Mouse (Mus musculus): ENCODE measurements around the gene Magi1.
A peak's percentile ranks its signal among the peaks of the same experiment; 100 is the strongest.

Magi1 gene

DNA sequence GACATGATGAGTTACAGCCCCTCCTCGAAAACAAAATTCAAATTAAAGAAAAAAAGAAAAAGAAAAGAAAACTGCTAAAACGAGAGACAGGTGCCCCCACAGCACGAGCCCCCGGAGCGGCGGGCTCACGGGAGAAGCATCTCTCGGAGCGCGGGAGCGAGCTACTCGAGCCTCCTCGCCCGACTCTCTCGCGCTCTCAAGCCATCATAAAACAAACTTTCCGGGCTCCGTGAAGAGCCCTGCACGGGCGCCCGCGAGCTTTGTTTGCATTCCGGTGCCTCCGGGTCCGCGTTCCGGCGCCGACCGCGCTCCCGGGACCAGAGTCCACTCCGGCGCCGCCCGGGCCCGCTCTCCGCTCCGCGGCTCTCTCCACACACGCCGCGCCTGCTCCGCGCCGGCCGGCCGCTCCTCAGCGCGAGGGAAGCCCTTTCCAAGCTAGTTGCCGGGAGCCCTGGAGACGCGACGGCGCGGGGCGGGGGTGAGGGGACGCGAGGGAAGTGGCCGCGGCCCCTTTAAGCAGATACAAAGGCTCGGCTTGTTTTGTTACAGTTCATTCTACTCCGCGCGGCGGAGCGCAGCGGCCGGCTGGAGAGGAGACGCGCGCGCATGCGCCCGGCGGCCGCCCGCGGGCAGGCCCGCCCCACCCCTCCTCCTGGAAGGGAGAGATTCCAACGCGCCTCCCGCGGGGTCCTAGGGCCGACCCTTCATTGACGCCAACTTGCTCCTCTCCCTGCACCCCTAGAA, at the start of gene Magi1:
Gene Magi1 (minus strand): TSS at position 600 of the 744 bp plus-strand sequence.
- DNase-seq: peak; percentile 90

DNA sequence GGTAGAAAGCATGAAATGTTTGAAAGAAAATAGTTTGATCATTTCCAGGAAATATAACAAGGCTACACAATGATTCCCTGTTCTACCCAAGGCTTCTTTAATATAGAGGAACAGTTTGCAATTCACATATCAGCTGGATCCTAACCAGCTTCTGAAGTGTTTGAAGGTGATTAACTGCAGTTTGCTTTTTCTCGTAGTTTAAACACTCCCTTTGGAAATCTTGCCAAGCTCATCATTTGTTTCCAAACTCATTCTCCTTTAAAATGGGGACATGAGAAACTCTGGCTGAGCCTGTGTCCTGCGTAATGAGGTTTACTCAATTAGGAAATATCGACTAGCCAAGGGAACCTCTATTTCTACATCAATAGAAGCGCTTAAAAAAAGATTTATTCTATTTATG, 43.4 kb upstream of the Magi1 start:
- no peak for DNase-seq

- DNase-seq: no peak
Measured at GRCm38 (mm10) chr6:94316886-94317285, 33.2 kb upstream of the Magi1 start.

- no peak for DNase-seq
Measured at GRCm38 (mm10) chr6:94312285-94312684, 28.6 kb upstream of the Magi1 start.

DNA sequence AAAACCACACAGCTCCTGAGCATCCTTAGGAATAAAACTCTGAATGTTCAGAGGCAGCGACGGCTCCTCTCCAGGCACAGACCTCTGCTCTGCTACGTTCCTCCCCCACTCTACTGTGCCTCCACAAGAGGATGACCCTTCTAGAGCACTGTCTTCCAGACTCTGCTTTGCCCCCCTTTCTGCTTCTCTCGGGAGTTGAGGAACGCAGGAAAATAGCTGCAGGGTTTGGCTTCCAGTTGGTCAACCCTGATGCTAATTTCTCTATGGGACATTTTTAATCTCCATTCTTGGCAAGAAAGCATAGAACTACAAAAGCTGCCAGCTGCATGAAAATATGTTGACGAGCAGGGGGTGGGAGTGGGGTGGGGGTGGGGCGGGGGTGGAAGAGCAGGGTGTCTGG, 24.8 kb upstream of the Magi1 start:
- DNase-seq: no peak

DNA sequence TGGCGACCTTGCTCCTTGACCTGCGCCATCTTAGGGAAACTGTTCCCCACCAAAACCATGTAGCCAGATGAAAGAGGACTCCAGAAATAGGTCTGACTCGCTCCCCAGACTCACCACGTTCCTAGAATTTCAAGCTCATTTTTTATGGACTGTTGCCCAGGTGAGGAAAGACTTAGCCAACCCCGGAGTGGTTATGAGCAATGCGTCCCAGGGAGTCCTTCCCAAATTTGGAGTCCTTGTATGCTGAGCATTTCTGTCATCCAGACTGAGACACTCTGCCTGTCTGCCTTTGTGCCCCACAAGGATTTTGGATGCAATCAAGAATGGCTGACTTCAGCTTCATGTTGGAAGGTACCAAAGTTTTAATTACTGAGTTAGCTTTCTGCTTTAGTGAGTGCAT, 19.8 kb upstream of the Magi1 start:
- DNase-seq: no peak

GRCm38 (mm10) chr6:94301804-94302203, 18.1 kb upstream of the Magi1 start:
- no peak for DNase-seq

DNA sequence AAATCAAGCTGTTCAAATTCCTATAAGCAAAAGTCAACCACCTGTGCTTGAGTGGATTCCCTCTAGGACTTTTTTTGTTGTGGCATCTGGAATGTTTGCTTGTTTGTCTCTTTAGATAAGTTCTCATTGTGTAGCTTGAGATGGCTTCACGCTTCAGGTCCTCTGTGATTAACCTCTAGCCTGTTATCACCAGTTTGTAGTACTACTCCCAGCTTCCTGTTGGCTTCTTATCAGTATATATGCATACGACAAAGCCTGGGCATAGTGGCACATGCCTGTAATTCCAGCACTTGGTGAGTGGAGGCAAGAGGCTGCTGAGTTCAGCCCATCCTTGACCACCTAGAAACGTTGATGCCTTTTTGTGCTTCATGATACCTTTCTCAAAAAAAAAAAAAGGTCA, 16.8 kb upstream of the Magi1 start:
- no peak for DNase-seq

GRCm38 (mm10) chr6:94287387-94287786, 3.7 kb upstream of the Magi1 start:
- no peak for DNase-seq

GRCm38 (mm10) chr6:94286555-94286954, 2.8 kb upstream of the Magi1 start:
- no peak for DNase-seq

- no peak for DNase-seq
Measured at GRCm38 (mm10) chr6:94284089-94284825, 540 bp upstream of the Magi1 start.

DNA sequence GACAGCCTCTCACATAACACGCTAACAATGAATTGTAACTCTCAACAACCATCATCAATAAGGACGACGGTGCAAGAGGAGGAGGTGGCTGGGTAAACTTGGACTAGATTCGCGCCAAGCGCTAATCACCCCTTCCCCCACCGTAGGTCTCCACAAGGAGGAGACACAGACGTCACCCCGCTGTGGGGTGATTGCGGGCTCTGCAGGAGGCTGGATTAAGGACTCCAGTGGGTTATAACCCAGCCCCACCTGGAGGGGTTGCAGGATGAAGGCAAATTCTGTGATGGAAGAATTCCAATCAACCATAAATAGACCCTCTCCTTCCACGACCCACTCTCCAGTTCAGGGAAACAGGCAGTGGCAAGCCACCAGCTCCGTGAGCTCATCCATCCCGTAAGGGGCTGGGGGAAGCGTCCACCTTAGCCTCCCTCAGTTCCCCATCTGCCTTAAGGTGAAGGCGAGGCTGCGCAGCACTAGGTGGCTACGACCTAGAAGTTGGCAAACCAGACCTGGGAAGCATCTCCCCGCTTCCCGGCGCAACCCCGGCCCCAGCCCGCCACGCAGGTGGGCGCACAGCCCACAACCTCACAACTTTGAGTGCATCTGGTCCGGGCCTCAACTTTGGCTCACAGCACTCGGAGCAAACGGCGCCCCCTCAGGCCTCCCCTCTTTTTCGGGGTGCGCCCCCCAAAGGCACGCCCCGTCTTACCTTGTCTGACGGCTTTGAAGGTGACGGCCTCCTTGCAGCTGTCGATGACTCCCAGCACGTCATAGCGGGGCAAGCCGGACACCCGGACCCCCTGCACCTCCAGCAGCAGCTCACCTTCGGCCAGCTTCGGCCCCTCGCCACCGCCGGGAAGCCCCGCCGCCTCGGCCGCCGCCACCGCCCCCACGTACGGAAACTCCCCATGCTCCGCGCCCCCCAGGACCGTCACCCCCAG, 1.1 kb downstream of the Magi1 start:
- peak; percentile 28 for DNase-seq

- no peak for DNase-seq
Measured at GRCm38 (mm10) chr6:94281606-94282280, 2.0 kb downstream of the Magi1 start.

DNA sequence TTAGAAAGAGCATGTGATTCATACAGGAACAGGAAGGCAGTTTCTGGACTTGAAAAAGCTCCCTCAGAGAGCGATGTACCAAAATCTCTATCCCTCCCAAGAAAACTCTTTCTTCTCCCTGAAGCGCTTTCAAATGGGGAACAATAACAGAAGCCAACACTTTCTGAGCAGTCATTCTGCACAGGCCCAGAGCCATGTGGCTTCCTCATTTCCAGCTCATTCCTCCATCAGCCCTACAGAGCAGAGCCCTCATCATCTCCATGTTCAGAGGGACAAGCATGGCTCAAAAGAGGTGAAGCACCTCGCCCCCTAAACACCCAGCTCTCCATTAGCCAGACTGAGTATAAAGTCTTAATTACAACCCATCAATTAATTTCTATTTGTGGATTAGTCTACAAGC, 9.8 kb downstream of the Magi1 start:
- no peak for DNase-seq

GRCm38 (mm10) chr6:94270001-94270400, 13.7 kb downstream of the Magi1 start:
- no peak for DNase-seq

DNA sequence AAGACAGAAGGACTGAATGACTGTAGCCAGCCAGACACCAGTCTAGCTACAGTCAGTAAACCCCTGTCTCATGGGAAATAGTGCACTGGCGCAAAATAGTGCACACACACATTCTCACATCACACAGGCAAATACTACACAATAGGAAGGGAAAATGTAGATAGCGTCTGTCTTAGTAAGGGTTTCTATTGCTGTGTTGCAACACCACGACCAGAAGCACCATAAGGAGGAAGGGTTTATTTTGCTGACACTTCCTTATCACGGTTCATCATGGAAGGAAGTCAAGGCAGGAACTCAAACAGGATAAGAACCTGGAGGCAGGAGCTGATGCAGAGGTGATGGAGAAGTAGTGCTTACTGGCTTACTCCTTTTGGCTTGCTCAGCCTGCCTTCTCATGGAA, 14.5 kb downstream of the Magi1 start:
- no peak for DNase-seq

- DNase-seq: no peak
Measured at GRCm38 (mm10) chr6:94265244-94265935, 18.3 kb downstream of the Magi1 start.

DNA sequence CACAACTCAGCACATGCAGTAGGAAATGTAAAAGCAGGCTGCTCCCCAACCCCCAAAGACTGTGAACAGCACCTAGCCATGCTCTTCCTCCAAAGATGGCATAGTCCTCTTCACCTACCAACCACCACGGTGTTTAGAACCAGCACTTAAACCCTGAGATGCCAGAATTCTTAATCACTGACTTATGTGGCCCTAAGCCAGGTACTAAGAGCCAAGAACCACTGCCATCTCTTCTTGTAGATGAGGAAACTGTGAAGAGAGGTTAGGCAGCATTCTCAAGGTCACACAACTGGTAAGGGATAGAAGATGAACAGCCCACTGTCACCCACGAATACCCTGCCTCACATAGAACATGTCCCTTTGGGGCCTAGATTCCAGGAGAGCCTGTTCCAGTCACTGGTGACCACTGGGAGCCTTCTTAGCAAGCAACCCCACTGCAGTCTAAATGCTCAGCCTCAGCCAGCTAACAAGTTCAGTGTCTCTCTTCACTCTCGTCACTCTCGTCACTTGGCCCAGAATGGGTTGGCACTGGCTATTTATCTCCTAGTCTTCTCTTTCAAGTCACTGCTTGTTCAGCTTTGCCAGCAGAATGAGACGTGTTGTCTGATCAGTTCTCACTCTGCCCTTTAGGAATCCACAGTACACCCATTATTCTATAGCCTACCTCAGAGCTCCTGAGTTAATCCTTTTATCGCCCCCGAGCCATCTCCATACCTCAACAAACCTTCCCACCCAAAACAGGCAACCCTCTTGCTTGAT, 19.4 kb downstream of the Magi1 start:
- DNase-seq: no peak

DNA sequence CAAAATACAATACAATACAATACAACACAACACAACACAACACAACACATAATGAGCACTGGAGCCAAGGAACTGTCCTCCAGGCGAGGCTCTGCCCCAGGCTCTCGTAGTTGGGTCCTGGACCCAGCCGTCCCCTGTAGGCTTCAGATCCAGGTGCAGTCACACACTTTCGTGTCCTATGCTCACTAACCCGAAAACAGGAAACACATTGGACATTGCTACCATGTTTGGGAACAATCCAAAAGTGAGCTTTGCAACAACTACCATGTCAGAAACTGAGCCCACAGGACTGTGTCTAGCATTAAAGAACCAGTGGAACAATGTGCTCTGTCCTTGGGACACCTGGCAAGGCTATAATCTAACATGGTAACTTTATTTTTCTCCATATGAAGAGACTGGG, 22.9 kb downstream of the Magi1 start:
- no peak for DNase-seq

- no peak for DNase-seq
Measured at GRCm38 (mm10) chr6:94259981-94260380, 23.7 kb downstream of the Magi1 start.

DNA sequence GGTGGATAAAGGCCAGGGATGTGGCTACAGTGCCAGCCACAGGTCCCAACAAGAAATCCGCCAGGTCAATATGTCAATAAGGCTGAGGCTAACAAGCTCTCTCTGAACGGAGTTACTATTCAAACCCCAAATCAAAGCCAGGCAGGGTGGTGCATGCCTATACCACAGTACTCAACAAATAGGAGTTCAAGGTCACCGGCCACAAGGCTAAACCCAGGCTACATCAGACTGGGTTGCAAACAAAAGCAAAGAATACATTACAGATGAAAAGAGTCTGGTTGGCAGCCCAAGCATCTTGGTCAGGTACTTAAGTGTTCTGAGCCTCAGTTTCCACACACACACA, 25.9 kb downstream of the Magi1 start:
- DNase-seq: no peak
